Mouse (Mus musculus): ENCODE results near the gene Dctn2.

DNA sequence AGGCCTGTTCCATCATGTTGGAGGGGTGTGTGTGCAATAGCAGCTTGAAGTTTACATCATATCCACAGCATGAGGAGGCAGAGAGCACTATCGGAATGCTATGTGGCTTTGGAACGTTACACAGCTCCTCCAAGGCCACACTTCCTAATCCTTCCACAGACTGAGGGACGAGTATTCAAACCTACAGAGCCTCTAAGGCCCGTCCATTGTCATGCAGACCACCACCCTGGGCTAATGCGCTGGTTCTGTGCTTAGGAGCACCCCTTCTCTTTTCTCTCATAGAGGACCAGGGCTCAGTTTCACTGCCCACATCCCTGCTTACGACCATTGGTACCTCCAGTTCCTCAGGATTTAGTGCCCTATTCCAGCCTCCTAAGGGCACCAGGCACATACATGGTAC is 41.0 kb upstream of the Dctn2 start:
- no peak for TF ChIP-seq POLR2A (IDR thresholded peaks at IDR 0.05; ENCODE audit: borderline replicate concordance, control insufficient read depth, low read depth, low read length)
- no peak for TF ChIP-seq CTCF (IDR thresholded peaks at IDR 0.05; ENCODE audit: control insufficient read depth, insufficient read depth, low read length)

Measured in bone marrow, adult 2 months (tissue).